ENCODE assay signal across 8 mouse cellular contexts in genomic region chr10:52233969-52234653, GRCm38 (mm10). TPM values are rescaled to one million over a fixed set of nuclear protein-coding genes. Genes with fewer than 3 reads are reported as not detected.
DNase-seq lines count a peak whose midpoint lies in the region; ATAC-seq and TF ChIP-seq lines count a peak whose summit lies in the region.

No protein-coding gene starts in this region.

- no peaks in the 10 kb centered on the region for H3K27me3 ChIP-seq in intestine, embryonic 14.5 days (replicated peaks; ENCODE audit: control insufficient read depth, insufficient read depth, low read length)
- H3K27me3 ChIP-seq in midbrain, postnatal 0 days (ENCODE audit: insufficient read depth, low read length) = no peaks in the 10 kb centered on the region

- no peaks in the 10 kb centered on the region for H3K36me3 ChIP-seq in intestine, embryonic 14.5 days (ENCODE audit: control insufficient read depth, insufficient read depth, low read length)
- no peaks in the 10 kb centered on the region for H3K36me3 ChIP-seq in midbrain, postnatal 0 days (ENCODE audit: insufficient read depth, low read length)

- peak overlapping the region; percentile 78 for H3K27ac ChIP-seq in intestine, embryonic 14.5 days (ENCODE audit: low read depth)
- 0 out of 2 replicates have a peak overlapping the region, but pooled peaks have one; percentile 62 for H3K27ac ChIP-seq in midbrain, postnatal 0 days (ENCODE audit: low read depth, low read length)

- WGBS in intestine, embryonic 14.5 days = under 1% methylated on average over 40 of the region's 40 CpGs
- WGBS in midbrain, postnatal 0 days = under 1% methylated on average over 39 of the region's 40 CpGs

- no peak for TF ChIP-seq CTCF in midbrain, postnatal 0 days (IDR thresholded peaks at IDR 0.05)

- H3K9me3 ChIP-seq in intestine, embryonic 14.5 days (ENCODE audit: control insufficient read depth, low read length) = no peaks in the 10 kb centered on the region
- H3K9me3 ChIP-seq in midbrain, postnatal 0 days (ENCODE audit: low read length) = no peaks in the 10 kb centered on the region

- DNase-seq in A20 (ENCODE audit: low read depth, low spot score) (peak; percentile 79), ES-CJ7 (ENCODE audit: low read depth, low spot score) (peak; percentile 21), liver (peak; percentile 26)
- peak; percentile 65 to 68 for DNase-seq in cerebellum, postnatal 25 days
- peak; percentile 41 for DNase-seq in gastrocnemius, postnatal 10 days
- DNase-seq in intestine, embryonic 14.5 days (ENCODE audit: low spot score) = peak; percentile 83
- DNase-seq in midbrain, postnatal 0 days (ENCODE audit: low spot score) = peak; percentile 47
- DNase-seq in urinary bladder, postnatal 25 days (ENCODE audit: low spot score) = peak; percentile 33

- peaks cover 5% of the 10 kb centered on the region for H3K4me1 ChIP-seq in intestine, embryonic 14.5 days (replicated peaks; ENCODE audit: control insufficient read depth, insufficient read depth, low read length)
- H3K4me1 ChIP-seq in midbrain, postnatal 0 days (ENCODE audit: insufficient read depth, low read length) = no peaks in the 10 kb centered on the region

- peak; percentile 24; the same call in 1 of the 2 replicates for ATAC-seq in intestine, embryonic 14.5 days (replicated peaks; ENCODE audit: low FRiP score, low TSS enrichment, low read depth)
- ATAC-seq in midbrain, postnatal 0 days (ENCODE audit: low FRiP score) = peak; percentile 45

- peak overlapping the region; percentile 66 for H3K4me2 ChIP-seq in intestine, embryonic 14.5 days (ENCODE audit: low read length)
- peak overlapping the region; percentile 90 for H3K4me2 ChIP-seq in midbrain, postnatal 0 days (ENCODE audit: low read depth, low read length, poor library complexity, severe bottlenecking)

- H3K4me3 ChIP-seq in intestine, embryonic 14.5 days (ENCODE audit: low read depth, low read length) = peak overlapping the region; percentile 76
- peak overlapping the region; percentile 88 for H3K4me3 ChIP-seq in midbrain, postnatal 0 days (ENCODE audit: low read depth, low read length)

- H3K9ac ChIP-seq in intestine, embryonic 14.5 days (ENCODE audit: low read length) = peak overlapping the region; percentile 76
- peak overlapping the region; percentile 79 for H3K9ac ChIP-seq in midbrain, postnatal 0 days (replicated peaks; ENCODE audit: low read length, poor library complexity, severe bottlenecking)

RNA-seq across cellular contexts. Expression of gene Dcbld1, which starts 0.7 kb away (rescaled TPM):
- 1 to 10 TPM; 3.7 TPM for total RNA-seq in gastrocnemius, postnatal 10 days (2021)
- polyA plus RNA-seq in intestine, embryonic 14.5 days (2014; fragmentation: Nextera tagmentation; extraction: Ambion mirVana) = 31.7 and 34.1 TPM in 2 replicates
- 11.8 and 12.6 TPM in 2 replicates for total RNA-seq in midbrain, postnatal 0 days (2014; rRNA removed)
- polyA plus RNA-seq in midbrain, postnatal 0 days (2015; fragmentation: Nextera tagmentation; extraction: Ambion mirVana) = 19.3 and 20.5 TPM in 2 replicates

RNA-seq across cellular contexts. Expression of gene Ros1, which starts 39.1 kb away (rescaled TPM):
- under 1 TPM; 0.16 TPM for total RNA-seq in gastrocnemius, postnatal 10 days (2021)
- polyA plus RNA-seq in intestine, embryonic 14.5 days (2014; fragmentation: Nextera tagmentation; extraction: Ambion mirVana) = 0.55 and 0.87 TPM in 2 replicates
- total RNA-seq in midbrain, postnatal 0 days (2014; rRNA removed) = not detected in 2 replicates
- polyA plus RNA-seq in midbrain, postnatal 0 days (2015; fragmentation: Nextera tagmentation; extraction: Ambion mirVana) = not detected in 2 replicates

Comparison
In these comparisons a context has a peak if more than half of its experiments do, and no peak if none do; other contexts are left out.
1. Peak in every context shown above with its lines: DNase-seq, ATAC-seq, H3K4me3 ChIP-seq and H3K27ac ChIP-seq.
2. DNase-seq: peak in every context shown above with its lines; median percentile 83 in intestine, embryonic 14.5 days; 79 in A20; 66 in cerebellum, postnatal 25 days; 47 in midbrain, postnatal 0 days; 41 in gastrocnemius, postnatal 10 days; 33 in urinary bladder, postnatal 25 days; 26 in liver; 21 in ES-CJ7.